Mouse (Mus musculus): ENCODE measurements around the gene Fam76b.

The Fam76b gene

DNA sequence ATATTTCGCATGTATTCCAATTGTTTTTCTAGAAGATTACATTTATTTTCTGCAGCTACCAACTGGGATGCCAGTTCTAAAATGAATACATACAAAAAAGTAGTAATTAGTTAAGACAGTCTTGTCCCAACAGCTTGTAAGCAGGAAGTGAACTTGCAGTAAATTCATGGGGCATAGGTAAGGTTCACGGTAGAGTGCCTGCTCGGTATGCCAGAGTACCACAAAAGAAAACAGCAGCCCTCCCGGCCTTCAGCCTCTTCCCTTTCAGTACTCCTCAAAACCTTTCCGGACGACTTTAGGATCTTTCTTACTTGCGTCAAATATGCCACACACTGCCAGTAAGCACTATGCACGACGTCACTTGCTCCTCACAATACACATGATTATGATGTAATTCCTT lies 9.1 kb upstream of the Fam76b start:
- Histone ChIP-seq H3K4me3 (replicated peaks; ENCODE audit: low read length) (no peak overlapping the region), H3K4me1 (replicated peaks; ENCODE audit: low read depth, low read length) (peaks cover 11% of the 10 kb centered on the region), H3K27me3 (ENCODE audit: insufficient read depth, low read length) (no peaks in the 10 kb centered on the region), H3K36me3 (ENCODE audit: insufficient read depth, low read length) (peaks cover 94% of the 10 kb centered on the region), H3K9me3 (ENCODE audit: low read length) (no peaks in the 10 kb centered on the region)
- TF ChIP-seq CTCF (conservative IDR thresholded peaks at IDR 0.05; ENCODE audit: low read length): no peak
- no peak for TF ChIP-seq NANOG (IDR thresholded peaks at IDR 0.05; ENCODE audit: borderline replicate concordance, low read length)
- TF ChIP-seq POU5F1 (IDR thresholded peaks at IDR 0.05; ENCODE audit: borderline replicate concordance, low read length): no peak

DNA sequence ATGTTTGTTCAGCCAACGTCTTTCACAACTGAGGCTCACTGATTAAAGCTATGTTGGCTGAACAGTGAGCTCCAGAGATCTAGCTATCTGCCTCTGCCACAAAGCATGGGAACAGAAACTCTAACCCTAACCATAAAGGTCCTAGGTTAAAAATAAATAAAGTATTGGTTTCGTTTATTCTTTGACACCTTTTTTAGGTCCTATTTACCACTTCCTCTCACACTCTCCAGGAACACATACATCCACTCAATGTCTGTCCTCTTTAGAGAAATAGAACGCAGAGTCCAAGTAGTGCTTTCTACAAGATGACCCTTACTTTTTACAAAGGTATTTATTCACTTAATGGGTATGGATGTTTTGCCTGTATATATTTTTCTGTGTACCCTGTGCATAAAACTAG lies 6.7 kb upstream of the Fam76b start:
- Histone ChIP-seq H3K9me3 (ENCODE audit: low read length) (no peaks in the 10 kb centered on the region), H3K27me3 (ENCODE audit: insufficient read depth, low read length) (no peaks in the 10 kb centered on the region), H3K36me3 (ENCODE audit: insufficient read depth, low read length) (peaks cover 88% of the 10 kb centered on the region), H3K4me1 (replicated peaks; ENCODE audit: low read depth, low read length) (peaks cover 33% of the 10 kb centered on the region), H3K4me3 (replicated peaks; ENCODE audit: low read length) (no peak overlapping the region)
- TF ChIP-seq POU5F1 (IDR thresholded peaks at IDR 0.05; ENCODE audit: borderline replicate concordance, low read length) (no peak), NANOG (IDR thresholded peaks at IDR 0.05; ENCODE audit: borderline replicate concordance, low read length) (no peak), CTCF (conservative IDR thresholded peaks at IDR 0.05; ENCODE audit: low read length) (no peak)

DNA sequence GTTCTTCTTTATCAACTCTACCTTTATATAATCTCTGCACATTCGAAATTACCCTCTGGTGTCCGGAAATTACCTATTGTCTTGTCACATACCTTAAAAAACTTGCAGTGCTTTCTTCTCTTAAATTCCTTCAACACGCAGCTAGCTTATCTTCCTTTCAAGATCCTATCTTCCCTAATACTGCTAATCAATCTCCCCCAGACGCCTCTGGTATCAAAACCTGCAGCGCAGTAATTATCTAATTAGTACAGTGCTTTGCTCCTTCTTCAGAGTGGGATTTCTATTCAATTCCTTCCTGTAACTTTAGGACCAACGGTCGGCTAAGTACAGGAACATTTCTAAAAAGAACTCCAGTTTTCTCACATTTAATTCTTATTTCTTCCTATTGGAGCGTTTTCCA lies 1.6 kb upstream of the Fam76b start:
- no peaks in the 10 kb centered on the region for H3K9me3 ChIP-seq (ENCODE audit: low read length)
- no peaks in the 10 kb centered on the region for H3K27me3 ChIP-seq (ENCODE audit: insufficient read depth, low read length)
- H3K4me3 ChIP-seq (replicated peaks; ENCODE audit: low read length): peak overlapping the region; percentile 98
- no peak for TF ChIP-seq CTCF (conservative IDR thresholded peaks at IDR 0.05; ENCODE audit: low read length)
- no peak for TF ChIP-seq POU5F1 (IDR thresholded peaks at IDR 0.05; ENCODE audit: borderline replicate concordance, low read length)
- TF ChIP-seq NANOG (IDR thresholded peaks at IDR 0.05; ENCODE audit: borderline replicate concordance, low read length): no peak
- peaks cover 43% of the 10 kb centered on the region for H3K4me1 ChIP-seq (replicated peaks; ENCODE audit: low read depth, low read length)
- H3K36me3 ChIP-seq (ENCODE audit: insufficient read depth, low read length): peaks cover 47% of the 10 kb centered on the region

DNA sequence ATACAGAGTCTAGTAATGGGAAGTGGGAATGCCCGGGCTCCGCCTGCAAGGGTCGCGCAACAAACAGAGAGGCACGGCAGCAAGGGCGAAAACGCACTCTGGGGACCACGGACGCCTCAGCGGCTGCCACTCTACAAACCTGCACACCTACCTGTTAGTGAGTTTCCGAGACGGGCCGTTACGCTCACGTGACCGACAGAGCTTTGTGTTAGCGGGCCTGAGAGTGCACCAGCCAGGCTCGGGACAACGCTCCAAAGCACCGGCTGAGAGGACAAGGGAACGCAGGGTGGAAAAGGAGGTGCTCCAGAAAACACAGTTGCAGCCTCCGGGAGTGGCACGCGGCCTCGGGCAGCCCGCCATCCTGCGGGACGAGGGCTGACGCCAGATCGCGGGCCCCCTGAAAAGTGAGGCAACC lies 1.1 kb upstream of the Fam76b start:
- TF ChIP-seq CTCF (conservative IDR thresholded peaks at IDR 0.05; ENCODE audit: low read length) (no peak), NANOG (IDR thresholded peaks at IDR 0.05; ENCODE audit: borderline replicate concordance, low read length) (no peak), POU5F1 (IDR thresholded peaks at IDR 0.05; ENCODE audit: borderline replicate concordance, low read length) (no peak)
- Histone ChIP-seq H3K27me3 (ENCODE audit: insufficient read depth, low read length) (no peaks in the 10 kb centered on the region), H3K4me1 (replicated peaks; ENCODE audit: low read depth, low read length) (peaks cover 47% of the 10 kb centered on the region), H3K36me3 (ENCODE audit: insufficient read depth, low read length) (peaks cover 47% of the 10 kb centered on the region), H3K9me3 (ENCODE audit: low read length) (no peaks in the 10 kb centered on the region), H3K4me3 (replicated peaks; ENCODE audit: low read length) (peak overlapping the region; percentile 98)

DNA sequence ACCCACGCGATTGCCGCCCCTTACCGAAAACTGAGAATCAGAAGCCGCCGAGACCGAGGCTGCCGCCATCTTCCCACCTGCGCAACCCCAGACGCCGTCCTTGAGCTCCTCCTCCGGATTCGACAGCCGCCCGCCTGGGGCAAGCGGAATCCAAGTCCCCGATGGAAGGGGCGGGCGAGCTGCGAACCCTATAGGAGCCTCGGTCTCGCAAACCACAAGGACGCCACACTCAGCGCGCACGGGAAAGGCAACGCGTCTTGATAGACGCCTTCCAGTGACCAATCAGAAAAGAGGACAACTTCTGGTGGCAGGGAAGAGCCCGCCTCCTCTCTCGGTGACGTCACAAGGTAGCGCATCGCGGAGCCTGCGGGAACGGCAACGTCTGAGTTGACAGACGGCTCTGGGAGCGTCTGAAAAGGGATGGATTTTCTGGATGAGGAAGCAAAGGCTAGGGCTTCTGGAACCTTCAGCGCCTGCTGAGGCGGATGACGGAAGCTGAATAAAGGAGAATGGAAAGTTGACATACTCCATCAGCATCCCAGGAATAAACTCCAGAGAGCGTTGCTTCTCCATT lies 597 bp upstream of the Fam76b start, which contains the start of gene Cep57:
Cep57 (minus strand) TSS at position 276 of the 574 bp plus-strand sequence.
- peak within 1 kb of the TSS; percentile 98 for H3K4me3 ChIP-seq (replicated peaks; ENCODE audit: low read length)
- H3K9me3 ChIP-seq (ENCODE audit: low read length): no peaks in the 10 kb centered on the region
- no peaks in the 10 kb centered on the region for H3K27me3 ChIP-seq (ENCODE audit: insufficient read depth, low read length)
- peaks cover 50% of the 10 kb centered on the region for H3K36me3 ChIP-seq (ENCODE audit: insufficient read depth, low read length)
- TF ChIP-seq POU5F1 (IDR thresholded peaks at IDR 0.05; ENCODE audit: borderline replicate concordance, low read length) (no peak), CTCF (conservative IDR thresholded peaks at IDR 0.05; ENCODE audit: low read length) (no peak), NANOG (IDR thresholded peaks at IDR 0.05; ENCODE audit: borderline replicate concordance, low read length) (no peak)
- peaks cover 47% of the 10 kb centered on the region for H3K4me1 ChIP-seq (replicated peaks; ENCODE audit: low read depth, low read length)

DNA sequence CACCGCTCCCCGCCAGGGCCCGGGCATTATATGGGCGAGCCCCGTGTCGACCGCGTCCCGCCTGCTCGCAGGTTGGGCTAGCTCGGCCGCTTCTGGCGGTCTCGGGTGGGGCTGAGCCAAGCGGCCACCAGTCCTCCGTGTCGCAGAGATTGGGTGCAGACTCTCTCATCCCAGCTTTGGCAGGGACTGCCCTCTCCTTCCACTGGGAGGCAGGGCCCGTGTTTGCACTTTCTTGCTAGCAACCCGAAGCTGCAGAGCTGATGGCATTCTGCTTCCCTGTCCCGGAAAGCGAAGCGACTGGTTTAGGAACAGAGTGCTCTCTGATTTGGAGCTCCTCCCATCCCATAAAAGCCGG lies 548 bp downstream of the Fam76b start:
- TF ChIP-seq CTCF (conservative IDR thresholded peaks at IDR 0.05; ENCODE audit: low read length): no peak
- no peak for TF ChIP-seq POU5F1 (IDR thresholded peaks at IDR 0.05; ENCODE audit: borderline replicate concordance, low read length)
- Histone ChIP-seq H3K9me3 (ENCODE audit: low read length) (no peaks in the 10 kb centered on the region), H3K27me3 (ENCODE audit: insufficient read depth, low read length) (no peaks in the 10 kb centered on the region), H3K4me3 (replicated peaks; ENCODE audit: low read length) (peak overlapping the region; percentile 93), H3K4me1 (replicated peaks; ENCODE audit: low read depth, low read length) (peaks cover 39% of the 10 kb centered on the region), H3K36me3 (ENCODE audit: insufficient read depth, low read length) (peaks cover 53% of the 10 kb centered on the region)

DNA sequence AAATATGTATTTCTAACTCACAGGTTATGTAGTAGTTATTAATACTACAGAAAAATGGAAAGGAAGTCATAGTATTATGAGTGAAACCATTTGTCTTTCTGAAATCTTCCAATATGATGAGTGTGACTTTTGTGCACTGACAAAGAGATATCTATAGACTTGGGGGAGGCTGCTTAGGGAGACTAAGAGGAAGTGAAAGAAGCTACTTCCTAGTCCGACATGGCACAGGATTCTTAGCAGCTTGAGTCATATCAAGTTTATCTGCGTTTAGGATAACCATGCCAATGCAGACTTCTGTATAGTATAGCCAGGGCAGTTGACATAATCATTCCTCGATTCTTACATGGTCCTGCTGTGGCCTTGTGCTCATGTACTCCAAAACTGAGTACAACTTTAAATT lies 7.7 kb downstream of the Fam76b start:
- no peaks in the 10 kb centered on the region for H3K9me3 ChIP-seq (ENCODE audit: low read length)
- H3K4me1 ChIP-seq (replicated peaks; ENCODE audit: low read depth, low read length): 0 out of 2 replicates have a peak, but pooled peaks cover 3% of the 10 kb centered on the region
- no peak for TF ChIP-seq NANOG (IDR thresholded peaks at IDR 0.05; ENCODE audit: borderline replicate concordance, low read length)
- no peak for TF ChIP-seq POU5F1 (IDR thresholded peaks at IDR 0.05; ENCODE audit: borderline replicate concordance, low read length)
- no peak overlapping the region for H3K4me3 ChIP-seq (replicated peaks; ENCODE audit: low read length)
- no peaks in the 10 kb centered on the region for H3K27me3 ChIP-seq (ENCODE audit: insufficient read depth, low read length)
- H3K36me3 ChIP-seq (ENCODE audit: insufficient read depth, low read length): peaks cover 97% of the 10 kb centered on the region

DNA sequence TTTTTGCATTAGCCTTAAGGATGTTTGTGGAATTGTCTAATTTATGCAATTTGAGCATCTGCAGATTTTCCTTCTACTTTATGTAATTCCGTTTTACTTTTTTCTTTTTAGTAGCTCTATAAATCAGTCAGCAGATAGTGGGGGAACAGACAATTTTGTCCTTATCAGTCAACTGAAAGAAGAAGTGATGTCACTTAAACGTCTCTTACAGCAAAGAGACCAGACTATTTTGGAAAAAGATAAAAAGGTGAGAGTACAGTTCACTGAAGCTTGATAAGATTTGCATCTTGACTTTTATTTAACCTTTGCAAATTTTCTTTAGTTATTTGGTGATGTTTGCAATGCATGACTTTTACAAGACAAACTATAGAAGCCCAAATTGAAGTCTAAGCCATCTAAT lies 9.2 kb downstream of the Fam76b start:
- H3K36me3 ChIP-seq (ENCODE audit: insufficient read depth, low read length): peaks cover 97% of the 10 kb centered on the region
- no peaks in the 10 kb centered on the region for H3K9me3 ChIP-seq (ENCODE audit: low read length)
- no peaks in the 10 kb centered on the region for H3K4me1 ChIP-seq (replicated peaks; ENCODE audit: low read depth, low read length)
- no peak overlapping the region for H3K4me3 ChIP-seq (replicated peaks; ENCODE audit: low read length)
- TF ChIP-seq CTCF (conservative IDR thresholded peaks at IDR 0.05; ENCODE audit: low read length): no peak
- TF ChIP-seq NANOG (IDR thresholded peaks at IDR 0.05; ENCODE audit: borderline replicate concordance, low read length): no peak
- no peak for TF ChIP-seq POU5F1 (IDR thresholded peaks at IDR 0.05; ENCODE audit: borderline replicate concordance, low read length)
- H3K27me3 ChIP-seq (ENCODE audit: insufficient read depth, low read length): no peaks in the 10 kb centered on the region

DNA sequence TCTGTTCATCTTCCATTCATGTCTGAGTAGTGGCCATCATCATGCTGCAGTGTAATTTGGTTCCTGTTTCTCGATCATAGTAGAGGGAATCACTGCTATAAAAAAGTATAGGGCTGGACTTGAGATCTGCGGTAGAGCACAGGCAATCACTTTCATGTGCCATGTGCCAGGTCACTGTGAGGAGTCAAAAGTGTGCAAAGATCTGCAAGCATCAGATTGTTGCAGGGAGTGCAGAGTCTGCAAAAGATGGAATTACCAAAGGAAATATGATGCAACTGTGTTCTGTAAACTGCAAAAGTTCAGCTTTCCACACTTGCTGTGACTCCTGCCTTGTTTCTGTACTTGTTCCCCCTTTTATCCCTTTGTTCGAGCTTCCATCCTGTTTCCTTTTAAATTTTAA lies 20.1 kb downstream of the Fam76b start:
- TF ChIP-seq POU5F1 (IDR thresholded peaks at IDR 0.05; ENCODE audit: borderline replicate concordance, low read length) (no peak), CTCF (conservative IDR thresholded peaks at IDR 0.05; ENCODE audit: low read length) (no peak), NANOG (IDR thresholded peaks at IDR 0.05; ENCODE audit: borderline replicate concordance, low read length) (no peak)
- Histone ChIP-seq H3K4me1 (replicated peaks; ENCODE audit: low read depth, low read length) (0 out of 2 replicates have a peak, but pooled peaks cover 4% of the 10 kb centered on the region), H3K9me3 (ENCODE audit: low read length) (no peaks in the 10 kb centered on the region), H3K36me3 (ENCODE audit: insufficient read depth, low read length) (peaks cover 38% of the 10 kb centered on the region), H3K27me3 (ENCODE audit: insufficient read depth, low read length) (no peaks in the 10 kb centered on the region), H3K4me3 (replicated peaks; ENCODE audit: low read length) (no peak overlapping the region)

Data from E14TG2a.4 (cell line).